Mouse (Mus musculus) frontal cortex, postnatal 36 days (tissue): Measurements from ENCODE around the gene Rnd1.

Experiments
- DNase-seq, 2 experiments: peaks; one replicate each; pipeline ENCODE4 v3.0.0; 2022; ENCODE audit warnings: low spot score in 2 of 2

The Rnd1 gene

GRCm38 (mm10) chr15:98676940-98677728 is at the start of gene Rnd1:
Gene Rnd1, minus strand, starts transcription at chr15:98677461.
- peak; percentile 86 to 92 for DNase-seq

GRCm38 (mm10) chr15:98726746-98727145 is 49.5 kb upstream of the Rnd1 start:
- DNase-seq, result no peak

GRCm38 (mm10) chr15:98726079-98726478 is 48.8 kb upstream of the Rnd1 start:
- no peak for DNase-seq

- no peak for DNase-seq
Observed at GRCm38 (mm10) chr15:98724441-98724840, 47.2 kb upstream of the Rnd1 start.

- DNase-seq, result no peak
Observed at GRCm38 (mm10) chr15:98722854-98723253, 45.6 kb upstream of the Rnd1 start.

GRCm38 (mm10) chr15:98722191-98722590 is 44.9 kb upstream of the Rnd1 start:
- DNase-seq, result no peak

- DNase-seq, result no peak
Observed at GRCm38 (mm10) chr15:98717301-98717700, 40.0 kb upstream of the Rnd1 start.

- no peak for DNase-seq
Observed at GRCm38 (mm10) chr15:98714230-98714652, 37.0 kb upstream of the Rnd1 start.

- peak; percentile 73 to 75 for DNase-seq
Observed at GRCm38 (mm10) chr15:98710442-98710841, 33.2 kb upstream of the Rnd1 start.

GRCm38 (mm10) chr15:98707766-98708372 is 30.6 kb upstream of the Rnd1 start, which contains the start of gene Ccdc65:
Gene Ccdc65, plus strand, starts transcription at chr15:98708207.
- DNase-seq, result peak; percentile 88 to 91

GRCm38 (mm10) chr15:98704312-98704711 is 27.1 kb upstream of the Rnd1 start:
- DNase-seq, result no peak

GRCm38 (mm10) chr15:98699190-98700105 is 22.2 kb upstream of the Rnd1 start:
- peak; percentile 93 to 96 for DNase-seq

GRCm38 (mm10) chr15:98696216-98696615 is 19.0 kb upstream of the Rnd1 start:
- no peak for DNase-seq

GRCm38 (mm10) chr15:98695726-98696125 is 18.5 kb upstream of the Rnd1 start:
- no peak for DNase-seq

GRCm38 (mm10) chr15:98692171-98692715 is 15.0 kb upstream of the Rnd1 start:
- DNase-seq, result no peak

GRCm38 (mm10) chr15:98691486-98692147 is 14.4 kb upstream of the Rnd1 start:
- peak; percentile 24 to 43 for DNase-seq

- no peak for DNase-seq
Observed at GRCm38 (mm10) chr15:98689682-98690081, 12.4 kb upstream of the Rnd1 start.

GRCm38 (mm10) chr15:98685926-98686325 is 8.7 kb upstream of the Rnd1 start:
- DNase-seq, result no peak

GRCm38 (mm10) chr15:98683746-98684145 is 6.5 kb upstream of the Rnd1 start:
- no peak for DNase-seq

- DNase-seq, result no peak
Observed at GRCm38 (mm10) chr15:98683177-98683576, 5.9 kb upstream of the Rnd1 start.

- DNase-seq, result no peak
Observed at GRCm38 (mm10) chr15:98681633-98682032, 4.4 kb upstream of the Rnd1 start.
